Mouse (Mus musculus) liver, embryonic 14.5 days (tissue): ENCODE results near the gene Plcxd3.

Source experiments
- CTCF ChIP-seq: IDR thresholded peaks from 2 replicates; pipeline ENCODE4 v1.5.1; 2016; ENCODE audit warnings: antibody characterized with exemption, low read depth, control low read depth
- EP300 ChIP-seq: IDR thresholded peaks from 2 replicates; pipeline ENCODE4 v1.6.1; 2016; ENCODE audit warnings: antibody characterized with exemption, low read depth

DNA sequence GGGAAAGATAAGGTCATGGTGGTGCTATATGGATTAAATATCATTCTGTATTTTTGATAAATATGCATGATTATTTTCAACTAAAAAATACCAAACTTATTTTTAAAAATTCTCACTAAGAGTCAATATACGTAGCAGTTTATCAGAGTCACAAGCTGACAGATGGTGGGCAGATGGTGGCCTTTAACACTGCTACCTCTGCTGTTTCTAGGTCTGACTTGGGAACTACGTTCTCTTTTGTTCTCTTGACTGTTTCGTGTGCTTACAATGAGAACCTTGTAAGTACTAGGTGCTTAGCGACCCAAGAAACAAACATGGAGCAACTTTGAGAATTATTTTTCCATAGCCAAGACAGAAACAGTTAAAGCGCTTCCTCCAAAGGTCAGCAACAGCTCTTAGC is 183.8 kb downstream of the Plcxd3 start:
- TF ChIP-seq CTCF, result no peak
- TF ChIP-seq EP300, result no peak
